Mouse (Mus musculus) G1E (cell line): ENCODE results near the gene Rnpepl1.

Experiments used
- CTCF ChIP-seq: IDR thresholded peaks from 2 replicates; pipeline ENCODE4 v1.5.1; 2012; ENCODE audit warnings: low read depth, low read length, inconsistent platforms, mixed read lengths
- GATA1 ChIP-seq: IDR thresholded peaks from 2 replicates; pipeline ENCODE4 v1.6.1; 2012; ENCODE audit warnings: borderline replicate concordance, low read length, inconsistent platforms, mixed read lengths

- TF ChIP-seq CTCF (no peak), GATA1 (no peak)
Measured at GRCm38 (mm10) chr1:92914239-92914638, 3.7 kb downstream of the Rnpepl1 start.
